Mouse (Mus musculus): ENCODE data around the gene Fras1. TPM values are rescaled to one million over a fixed set of nuclear protein-coding genes. Genes with fewer than 3 reads are reported as not detected.

Gene Fras1
- polyA plus RNA-seq, 1 experiment: 1.5 TPM

- Histone ChIP-seq H3K79me2 (ENCODE audit: control insufficient read depth, insufficient read depth) (no peaks in the 10 kb centered on the region), H3K27me3 (ENCODE audit: control insufficient read depth, insufficient read depth, insufficient read length) (no peaks in the 10 kb centered on the region), H3ac (ENCODE audit: control insufficient read depth, insufficient read length) (no peak overlapping the region), H3K36me3 (ENCODE audit: control insufficient read depth, insufficient read depth) (no peaks in the 10 kb centered on the region), H3K4me3 (no peak overlapping the region), H3K4me2 (ENCODE audit: low read depth) (no peak overlapping the region)
- TF ChIP-seq TCF3 (IDR thresholded peaks at IDR 0.05; ENCODE audit: insufficient read length, low read depth) (no peak), POLR2AphosphoS2 (IDR thresholded peaks at IDR 0.05; ENCODE audit: insufficient read length, low read depth) (no peak), E2F4 (IDR thresholded peaks at IDR 0.05; ENCODE audit: insufficient read depth) (no peak), CEBPB (IDR thresholded peaks at IDR 0.05; ENCODE audit: insufficient read depth, poor library complexity, severe bottlenecking) (no peak), MYOD1 (IDR thresholded peaks at IDR 0.05; ENCODE audit: control insufficient read depth in 1 of 3, insufficient read length in 2 of 3, low read depth in 2 of 3) (no peak), USF1 (IDR thresholded peaks at IDR 0.05; ENCODE audit: low read depth) (no peak), REST (IDR thresholded peaks at IDR 0.05; ENCODE audit: insufficient read depth, insufficient read length) (no peak), POLR2A (IDR thresholded peaks at IDR 0.05; ENCODE audit: insufficient read length, low read depth) (no peak), SRF (IDR thresholded peaks at IDR 0.05; ENCODE audit: control insufficient read depth, insufficient read length, low read depth) (no peak), TCF12 (IDR thresholded peaks at IDR 0.05; ENCODE audit: insufficient read depth, poor library complexity, severe bottlenecking) (no peak), MAX (IDR thresholded peaks at IDR 0.05; ENCODE audit: low read depth) (no peak), MYOG (IDR thresholded peaks at IDR 0.05; ENCODE audit: control insufficient read depth in 1 of 3, insufficient read depth in 1 of 3, insufficient read length in 2 of 3, low read depth in 2 of 3) (no peak)
Measured at GRCm38 (mm10) chr5:96590621-96591020, 216.9 kb downstream of the Fras1 start.

- no peaks in the 10 kb centered on the region for H3K79me2 ChIP-seq (ENCODE audit: control insufficient read depth, insufficient read depth)
- no peaks in the 10 kb centered on the region for H3K36me3 ChIP-seq (ENCODE audit: control insufficient read depth, insufficient read depth)
- no peak overlapping the region for H3ac ChIP-seq (ENCODE audit: control insufficient read depth, insufficient read length)
- H3K4me2 ChIP-seq (ENCODE audit: low read depth): no peak overlapping the region
- H3K4me3 ChIP-seq: no peak overlapping the region
- TF ChIP-seq CEBPB (IDR thresholded peaks at IDR 0.05; ENCODE audit: insufficient read depth, poor library complexity, severe bottlenecking) (no peak), REST (IDR thresholded peaks at IDR 0.05; ENCODE audit: insufficient read depth, insufficient read length) (no peak), MYOG (IDR thresholded peaks at IDR 0.05; ENCODE audit: control insufficient read depth in 1 of 3, insufficient read depth in 1 of 3, insufficient read length in 2 of 3, low read depth in 2 of 3) (no peak), MAX (IDR thresholded peaks at IDR 0.05; ENCODE audit: low read depth) (no peak), POLR2AphosphoS2 (IDR thresholded peaks at IDR 0.05; ENCODE audit: insufficient read length, low read depth) (no peak), POLR2A (IDR thresholded peaks at IDR 0.05; ENCODE audit: insufficient read length, low read depth) (no peak), E2F4 (IDR thresholded peaks at IDR 0.05; ENCODE audit: insufficient read depth) (no peak), MYOD1 (IDR thresholded peaks at IDR 0.05; ENCODE audit: control insufficient read depth in 1 of 3, insufficient read length in 2 of 3, low read depth in 2 of 3) (no peak), USF1 (IDR thresholded peaks at IDR 0.05; ENCODE audit: low read depth) (no peak), SRF (IDR thresholded peaks at IDR 0.05; ENCODE audit: control insufficient read depth, insufficient read length, low read depth) (no peak), TCF12 (IDR thresholded peaks at IDR 0.05; ENCODE audit: insufficient read depth, poor library complexity, severe bottlenecking) (no peak), TCF3 (IDR thresholded peaks at IDR 0.05; ENCODE audit: insufficient read length, low read depth) (no peak)
- no peaks in the 10 kb centered on the region for H3K27me3 ChIP-seq (ENCODE audit: control insufficient read depth, insufficient read depth, insufficient read length)
Measured at GRCm38 (mm10) chr5:96595793-96596192, 222.0 kb downstream of the Fras1 start.

- Histone ChIP-seq H3K4me3 (no peak overlapping the region), H3K79me2 (ENCODE audit: control insufficient read depth, insufficient read depth) (no peaks in the 10 kb centered on the region), H3K4me2 (ENCODE audit: low read depth) (no peak overlapping the region), H3K27me3 (ENCODE audit: control insufficient read depth, insufficient read depth, insufficient read length) (no peaks in the 10 kb centered on the region), H3K36me3 (ENCODE audit: control insufficient read depth, insufficient read depth) (no peaks in the 10 kb centered on the region), H3ac (ENCODE audit: control insufficient read depth, insufficient read length) (no peak overlapping the region)
- no peak for TF ChIP-seq MYOG (IDR thresholded peaks at IDR 0.05; ENCODE audit: control insufficient read depth in 1 of 3, insufficient read depth in 1 of 3, insufficient read length in 2 of 3, low read depth in 2 of 3)
- no peak for TF ChIP-seq USF1 (IDR thresholded peaks at IDR 0.05; ENCODE audit: low read depth)
- TF ChIP-seq TCF3 (IDR thresholded peaks at IDR 0.05; ENCODE audit: insufficient read length, low read depth): no peak
- TF ChIP-seq TCF12 (IDR thresholded peaks at IDR 0.05; ENCODE audit: insufficient read depth, poor library complexity, severe bottlenecking): no peak
- TF ChIP-seq SRF (IDR thresholded peaks at IDR 0.05; ENCODE audit: control insufficient read depth, insufficient read length, low read depth): no peak
- TF ChIP-seq POLR2AphosphoS2 (IDR thresholded peaks at IDR 0.05; ENCODE audit: insufficient read length, low read depth): no peak
- TF ChIP-seq CEBPB (IDR thresholded peaks at IDR 0.05; ENCODE audit: insufficient read depth, poor library complexity, severe bottlenecking): no peak
- TF ChIP-seq REST (IDR thresholded peaks at IDR 0.05; ENCODE audit: insufficient read depth, insufficient read length): no peak
- no peak for TF ChIP-seq E2F4 (IDR thresholded peaks at IDR 0.05; ENCODE audit: insufficient read depth)
- no peak for TF ChIP-seq MYOD1 (IDR thresholded peaks at IDR 0.05; ENCODE audit: control insufficient read depth in 1 of 3, insufficient read length in 2 of 3, low read depth in 2 of 3)
- TF ChIP-seq POLR2A (IDR thresholded peaks at IDR 0.05; ENCODE audit: insufficient read length, low read depth): no peak
- TF ChIP-seq MAX (IDR thresholded peaks at IDR 0.05; ENCODE audit: low read depth): no peak
Measured at GRCm38 (mm10) chr5:96603974-96604769, 230.4 kb downstream of the Fras1 start.

GRCm38 (mm10) chr5:96608036-96608435 lies 234.3 kb downstream of the Fras1 start:
- no peaks in the 10 kb centered on the region for H3K36me3 ChIP-seq (ENCODE audit: control insufficient read depth, insufficient read depth)
- H3K4me3 ChIP-seq: no peak overlapping the region
- H3ac ChIP-seq (ENCODE audit: control insufficient read depth, insufficient read length): no peak overlapping the region
- H3K79me2 ChIP-seq (ENCODE audit: control insufficient read depth, insufficient read depth): no peaks in the 10 kb centered on the region
- H3K4me2 ChIP-seq (ENCODE audit: low read depth): no peak overlapping the region
- no peak for TF ChIP-seq E2F4 (IDR thresholded peaks at IDR 0.05; ENCODE audit: insufficient read depth)
- no peak for TF ChIP-seq REST (IDR thresholded peaks at IDR 0.05; ENCODE audit: insufficient read depth, insufficient read length)
- TF ChIP-seq USF1 (IDR thresholded peaks at IDR 0.05; ENCODE audit: low read depth): no peak
- no peak for TF ChIP-seq CEBPB (IDR thresholded peaks at IDR 0.05; ENCODE audit: insufficient read depth, poor library complexity, severe bottlenecking)
- TF ChIP-seq TCF12 (IDR thresholded peaks at IDR 0.05; ENCODE audit: insufficient read depth, poor library complexity, severe bottlenecking): no peak
- TF ChIP-seq SRF (IDR thresholded peaks at IDR 0.05; ENCODE audit: control insufficient read depth, insufficient read length, low read depth): no peak
- no peak for TF ChIP-seq MYOG (IDR thresholded peaks at IDR 0.05; ENCODE audit: control insufficient read depth in 1 of 3, insufficient read depth in 1 of 3, insufficient read length in 2 of 3, low read depth in 2 of 3)
- TF ChIP-seq TCF3 (IDR thresholded peaks at IDR 0.05; ENCODE audit: insufficient read length, low read depth): no peak
- no peak for TF ChIP-seq POLR2AphosphoS2 (IDR thresholded peaks at IDR 0.05; ENCODE audit: insufficient read length, low read depth)
- no peak for TF ChIP-seq POLR2A (IDR thresholded peaks at IDR 0.05; ENCODE audit: insufficient read length, low read depth)
- no peak for TF ChIP-seq MAX (IDR thresholded peaks at IDR 0.05; ENCODE audit: low read depth)
- TF ChIP-seq MYOD1 (IDR thresholded peaks at IDR 0.05; ENCODE audit: control insufficient read depth in 1 of 3, insufficient read length in 2 of 3, low read depth in 2 of 3): no peak
- no peaks in the 10 kb centered on the region for H3K27me3 ChIP-seq (ENCODE audit: control insufficient read depth, insufficient read depth, insufficient read length)
